ENCODE assay signal across 23 mouse cellular contexts in genomic region chr14:22139281-22139680, GRCm38 (mm10).
A peak's percentile ranks its signal among the peaks of the same experiment; 100 is the strongest.
DNase-seq lines count a peak whose midpoint lies in the region; ATAC-seq lines count a peak whose summit lies in the region.
"Had no signal": no experiment of that assay in that cellular context is flagged by ENCODE, and none has a peak within 500 bp of the region (broad histone marks: within the 10 kb centered on the region; RNA-seq: fewer than 3 reads in every experiment).

No protein-coding gene starts in this region.

- H3K4me1 ChIP-seq in neural tube, embryonic 15.5 days, result peaks cover 4% of the 10 kb centered on the region; the same call in 1 of the 2 replicates
- H3K4me1 ChIP-seq: embryonic facial prominence, embryonic 12.5 days had no signal

- no peak for ATAC-seq in neural tube, embryonic 15.5 days (ENCODE audit: low FRiP score)
- ATAC-seq: forebrain, embryonic 14.5 days; forebrain, embryonic 16.5 days had no signal

- intact Hi-C loops in heart, postnatal 36 days (cut with DNase I), result no loop called here
- intact Hi-C loops in left cerebral cortex, postnatal 25 days (cut with DNase I), result no loop called here

- H3K4me3 ChIP-seq in neural tube, embryonic 15.5 days (replicated peaks), result no peak overlapping the region
- H3K4me3 ChIP-seq: embryonic facial prominence, embryonic 10.5 days; embryonic facial prominence, embryonic 12.5 days; forebrain, embryonic 10.5 days; forebrain, embryonic 12.5 days had no signal

- no peak overlapping the region for H3K27ac ChIP-seq in neural tube, embryonic 15.5 days (replicated peaks)
- H3K27ac ChIP-seq: embryonic facial prominence, embryonic 10.5 days; embryonic facial prominence, embryonic 12.5 days; forebrain, embryonic 10.5 days; forebrain, embryonic 12.5 days had no signal

- no peaks in the 10 kb centered on the region for H3K36me3 ChIP-seq in neural tube, embryonic 15.5 days
- H3K36me3 ChIP-seq: embryonic facial prominence, embryonic 10.5 days; embryonic facial prominence, embryonic 12.5 days; forebrain, embryonic 10.5 days; forebrain, embryonic 12.5 days; G1E had no signal

- DNase-seq in heart, adult 11 months, result peak; percentile 15
- DNase-seq in heart, postnatal 36 days, result no peak
- DNase-seq in neural tube, embryonic 10.5 days (ENCODE audit: extremely low spot score, low spot score), result peak; percentile 9
- DNase-seq in adipocyte (ENCODE audit: low spot score), result peak; percentile 53
- DNase-seq in kidney, postnatal 36 days, result no peak
- DNase-seq in left cerebral cortex, postnatal 25 days (ENCODE audit: low spot score in 2 of 2), result no peak
- DNase-seq: adrenal gland, adult 8-10 months; adrenal gland, postnatal 14 days; adrenal gland, postnatal 36 days; cerebellum, adult 11-12 months; cerebellum, adult 2 months; cerebellum, adult 9-10 months; cerebellum, postnatal 10 days; cerebellum, postnatal 25 days had no signal

- H3K4me2 ChIP-seq in neural tube, embryonic 15.5 days, result no peak overlapping the region
- H3K4me2 ChIP-seq: embryonic facial prominence, embryonic 12.5 days; forebrain, embryonic 12.5 days had no signal

- no peaks in the 10 kb centered on the region for H3K9me3 ChIP-seq in neural tube, embryonic 15.5 days (replicated peaks)
- H3K9me3 ChIP-seq: embryonic facial prominence, embryonic 12.5 days; G1E had no signal

- no peaks in the 10 kb centered on the region for H3K27me3 ChIP-seq in neural tube, embryonic 15.5 days (replicated peaks)
- H3K27me3 ChIP-seq: CH12.LX; embryonic facial prominence, embryonic 12.5 days had no signal

- WGBS in neural tube, embryonic 15.5 days, result 89% methylated on average over 1 of the region's 1 CpGs

- no peak overlapping the region for H3K9ac ChIP-seq in neural tube, embryonic 15.5 days (replicated peaks)
- H3K9ac ChIP-seq: embryonic facial prominence, embryonic 12.5 days; forebrain, embryonic 12.5 days had no signal

Comparison
In these comparisons a context has a peak if more than half of its experiments do, and no peak if none do; other contexts are left out.
1. DNase-seq: peak in heart, adult 11 months (single experiment), neural tube, embryonic 10.5 days (single experiment) and adipocyte (single experiment); none in heart, postnatal 36 days (0 of 2), kidney, postnatal 36 days (0 of 2) and left cerebral cortex, postnatal 25 days (0 of 2).